ENCODE assay signal across 9 mouse cellular contexts in genomic region chr3:106448571-106448970, GRCm38 (mm10). TPM values are rescaled to one million over a fixed set of nuclear protein-coding genes. Genes with fewer than 3 reads are reported as not detected.
DNase-seq lines count a peak whose midpoint lies in the region; ATAC-seq and TF ChIP-seq lines count a peak whose summit lies in the region.
"Had no signal": no experiment of that assay in that cellular context is flagged by ENCODE, and none has a peak within 500 bp of the region (broad histone marks: within the 10 kb centered on the region; RNA-seq: fewer than 3 reads in every experiment).

No protein-coding gene starts in this region.

- H3K4me1 ChIP-seq in spleen, adult 2 months (ENCODE audit: control insufficient read depth, insufficient read depth, insufficient read length): peaks cover 2% of the 10 kb centered on the region; the same call in 1 of the 2 replicates
- H3K4me1 ChIP-seq in forebrain, embryonic 11.5 days (replicated peaks; ENCODE audit: control insufficient read depth, insufficient read depth, low read length): no peaks in the 10 kb centered on the region
- no peaks in the 10 kb centered on the region for H3K4me1 ChIP-seq in kidney, adult 2 months (ENCODE audit: control insufficient read depth, insufficient read depth, low read length)
- H3K4me1 ChIP-seq in liver, embryonic 14.5 days (replicated peaks; ENCODE audit: control insufficient read depth in 2 of 2, insufficient read depth in 2 of 2, low read length in 1 of 2): no peaks in the 10 kb centered on the region

- no peaks in the 10 kb centered on the region for H3K27me3 ChIP-seq in spleen, adult 2 months (ENCODE audit: control insufficient read depth, insufficient read depth, low read length)
- no peaks in the 10 kb centered on the region for H3K27me3 ChIP-seq in forebrain, embryonic 11.5 days (ENCODE audit: control insufficient read depth, insufficient read depth, low read length)
- H3K27me3 ChIP-seq in kidney, adult 2 months (replicated peaks; ENCODE audit: control insufficient read depth, insufficient read depth, low read length): no peaks in the 10 kb centered on the region
- H3K27me3 ChIP-seq in liver, embryonic 14.5 days (ENCODE audit: control insufficient read depth, insufficient read depth, low read length): no peaks in the 10 kb centered on the region

- H3K4me2 ChIP-seq in forebrain, embryonic 11.5 days (ENCODE audit: low read depth, low read length, severe bottlenecking): no peak overlapping the region
- no peak overlapping the region for H3K4me2 ChIP-seq in liver, embryonic 14.5 days (ENCODE audit: low read depth)

- no peaks in the 10 kb centered on the region for H3K9me3 ChIP-seq in forebrain, embryonic 11.5 days (ENCODE audit: control insufficient read depth, low read length)
- no peaks in the 10 kb centered on the region for H3K9me3 ChIP-seq in liver, embryonic 14.5 days (ENCODE audit: control insufficient read depth, low read length)

- no peak overlapping the region for H3K4me3 ChIP-seq in spleen, adult 2 months (ENCODE audit: extremely low read depth, insufficient read depth, insufficient read length)
- H3K4me3 ChIP-seq in forebrain, embryonic 11.5 days (ENCODE audit: low read depth, low read length): no peak overlapping the region
- H3K4me3 ChIP-seq in kidney, adult 2 months (ENCODE audit: insufficient read depth, low read depth, low read length): no peak overlapping the region
- H3K4me3 ChIP-seq in liver, embryonic 14.5 days (ENCODE audit: insufficient read depth in 1 of 2, low read depth in 2 of 2, low read length in 2 of 2): no peak overlapping the region

- TF ChIP-seq CTCF in spleen, adult 2 months (IDR thresholded peaks at IDR 0.05; ENCODE audit: extremely low read depth, insufficient read depth, insufficient read length, insufficient replicate concordance): peak; percentile 50; the same call in 1 of the 2 replicates
- peak; percentile 39 for TF ChIP-seq CTCF in kidney, adult 2 months (conservative IDR thresholded peaks at IDR 0.05; ENCODE audit: insufficient read depth, insufficient read length, low read depth, low read length)
- peak; percentile 63 for TF ChIP-seq CTCF in liver, embryonic 14.5 days (IDR thresholded peaks at IDR 0.05; ENCODE audit: low read depth)

- no peak overlapping the region for H3K27ac ChIP-seq in spleen, adult 2 months (ENCODE audit: insufficient read depth, low read length)
- no peak overlapping the region for H3K27ac ChIP-seq in forebrain, embryonic 11.5 days (ENCODE audit: low read depth, low read length)
- H3K27ac ChIP-seq in kidney, adult 2 months (ENCODE audit: insufficient read depth, low read depth, low read length): no peak overlapping the region
- H3K27ac ChIP-seq in liver, embryonic 14.5 days: no peak overlapping the region

- H3K36me3 ChIP-seq in spleen, adult 2 months (ENCODE audit: control insufficient read depth, insufficient read depth, low read length): no peaks in the 10 kb centered on the region
- H3K36me3 ChIP-seq in forebrain, embryonic 11.5 days (ENCODE audit: control insufficient read depth, insufficient read depth, low read length): no peaks in the 10 kb centered on the region
- H3K36me3 ChIP-seq in kidney, adult 2 months (ENCODE audit: control insufficient read depth, insufficient read depth, low read length): no peaks in the 10 kb centered on the region
- H3K36me3 ChIP-seq in liver, embryonic 14.5 days (replicated peaks; ENCODE audit: control insufficient read depth, insufficient read depth, low read depth): no peaks in the 10 kb centered on the region

- ATAC-seq in forebrain, embryonic 11.5 days (replicated peaks; ENCODE audit: low FRiP score): peak; percentile 85
- ATAC-seq in liver, embryonic 14.5 days (ENCODE audit: insufficient read depth): no peak

- DNase-seq in spleen, adult 2 months (ENCODE audit: low read depth in 1 of 2, low spot score in 2 of 2): peak; percentile 36 to 52
- DNase-seq in spleen, adult 12 weeks (ENCODE audit: low spot score): no peak
- DNase-seq in brain, adult 2 months (ENCODE audit: low read depth, low spot score): peak; percentile 75
- no peak for DNase-seq in forebrain, embryonic 11.5 days (ENCODE audit: low spot score)
- peak; percentile 44 for DNase-seq in kidney, adult 2 months
- DNase-seq in liver, embryonic 14.5 days (ENCODE audit: low read depth in 3 of 3, low spot score in 3 of 3): peak in 2 of 3 experiments; percentile 18 to 22
- DNase-seq in retina, embryonic 14.5 days (ENCODE audit: low spot score): peak; percentile 83
- DNase-seq in urinary bladder, postnatal 25 days (ENCODE audit: low spot score): no peak

- no peak for TF ChIP-seq EP300 in liver, embryonic 14.5 days (IDR thresholded peaks at IDR 0.05; ENCODE audit: low read depth)

- H3K9ac ChIP-seq in forebrain, embryonic 11.5 days (ENCODE audit: low read length): no peak overlapping the region
- no peak overlapping the region for H3K9ac ChIP-seq in liver, embryonic 14.5 days (replicated peaks)

- no peak for TF ChIP-seq POLR2A in spleen, adult 2 months (IDR thresholded peaks at IDR 0.05; ENCODE audit: low read depth, low read length)
- no peak for TF ChIP-seq POLR2A in kidney, adult 2 months (IDR thresholded peaks at IDR 0.05; ENCODE audit: low read depth, low read length)

RNA-seq across cellular contexts. Expression of gene Dennd2d, which starts 33.6 kb away (rescaled TPM):
- polyA plus RNA-seq in spleen, adult 2 months (2012; rRNA removed): 30.9 and 34.4 TPM in 2 replicates
- 0.48 and 0.95 TPM in 2 replicates for polyA plus RNA-seq in forebrain, embryonic 11.5 days (2014; fragmentation: Nextera tagmentation; extraction: Ambion mirVana)
- polyA plus RNA-seq in kidney, adult 2 months (2012; rRNA removed): 5.6 and 6.1 TPM in 2 replicates
- polyA plus RNA-seq in liver, embryonic 14.5 days (2012; rRNA removed): 1.7 and 2.1 TPM in 2 replicates
- 4.0 and 4.2 TPM in 2 replicates for polyA plus RNA-seq in liver, embryonic 14.5 days (2014; fragmentation: Nextera tagmentation; extraction: Ambion mirVana)

RNA-seq across cellular contexts. Expression of gene Chil6, which starts 42.6 kb away (rescaled TPM):
- polyA plus RNA-seq in spleen, adult 2 months (2012; rRNA removed): 0.06 TPM in 1 of 2 replicates, not detected in the other
- polyA plus RNA-seq in forebrain, embryonic 11.5 days (2014; fragmentation: Nextera tagmentation; extraction: Ambion mirVana): not detected in 2 replicates
- polyA plus RNA-seq in kidney, adult 2 months (2012; rRNA removed): 0.08 TPM in 1 of 2 replicates, not detected in the other
- polyA plus RNA-seq in liver, embryonic 14.5 days (2012; rRNA removed): 0.04 and 0.08 TPM in 2 replicates
- polyA plus RNA-seq in liver, embryonic 14.5 days (2014; fragmentation: Nextera tagmentation; extraction: Ambion mirVana): not detected in 2 replicates
- polyA plus RNA-seq: gonadal fat pad, adult 2 months had no signal

Comparison
In these comparisons a context has a peak if more than half of its experiments do, and no peak if none do; other contexts are left out.
1. DNase-seq: peak in spleen, adult 2 months (2 of 2), brain, adult 2 months (single experiment), kidney, adult 2 months (single experiment), liver, embryonic 14.5 days (2 of 3) and retina, embryonic 14.5 days (single experiment); none in spleen, adult 12 weeks (single experiment), forebrain, embryonic 11.5 days (single experiment) and urinary bladder, postnatal 25 days (single experiment).
2. Peak in every context shown above with its lines, with median percentiles within 50 percentile points of each other: CTCF ChIP-seq.